ENCODE assay signal across 19 mouse cellular contexts in the genomic region with DNA sequence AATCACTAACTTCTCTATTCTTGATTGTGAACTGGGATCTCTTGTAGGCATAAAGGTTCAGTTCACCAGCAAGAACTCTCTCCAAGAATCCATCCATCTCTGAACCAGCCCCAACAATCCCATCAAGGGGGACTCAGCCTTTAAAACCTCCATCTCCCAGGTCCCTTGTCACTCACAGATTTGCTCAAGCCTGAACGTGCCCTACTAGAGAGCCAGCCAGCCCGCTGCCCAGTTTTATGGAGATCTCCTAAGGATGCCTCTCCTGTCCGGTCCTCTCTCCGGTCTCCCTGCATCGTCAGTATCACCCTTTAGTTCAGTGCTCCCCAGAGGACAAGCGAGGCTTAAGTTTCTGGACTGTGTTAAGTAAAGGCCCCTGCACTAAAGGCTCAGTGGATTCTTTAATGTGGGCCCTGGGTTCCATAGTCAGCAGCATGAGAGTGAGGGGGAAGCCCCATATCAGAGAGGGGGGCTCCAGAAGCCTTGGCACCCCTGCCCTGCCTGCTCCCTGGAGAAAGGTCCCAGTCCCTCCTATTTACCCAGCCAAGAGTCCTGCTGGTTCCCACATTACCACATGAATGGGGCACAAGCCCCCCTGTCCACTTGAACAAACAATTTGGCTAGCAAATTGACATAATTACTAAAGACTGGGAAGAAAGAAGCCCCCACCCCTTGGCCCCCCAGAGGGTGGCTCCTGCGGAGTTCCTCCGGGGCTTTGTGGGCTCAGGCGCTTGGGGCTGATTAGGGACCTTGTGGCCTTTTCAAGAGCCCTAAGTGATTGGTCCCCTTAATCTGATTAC. TPM values are rescaled to one million over a fixed set of nuclear protein-coding genes. Genes with fewer than 3 reads are reported as not detected.
DNase-seq lines count a peak whose midpoint lies in the region; ATAC-seq lines count a peak whose summit lies in the region.
"Had no signal": no experiment of that assay in that cellular context is flagged by ENCODE, and none has a peak within 500 bp of the region (broad histone marks: within the 10 kb centered on the region; RNA-seq: fewer than 3 reads in every experiment).

No protein-coding gene starts in this region.

- peaks cover 54% of the 10 kb centered on the region for H3K27me3 ChIP-seq in forebrain, embryonic 12.5 days
- H3K27me3 ChIP-seq in hindbrain, embryonic 10.5 days (ENCODE audit: insufficient read depth, poor library complexity, severe bottlenecking), result peaks cover 98% of the 10 kb centered on the region
- H3K27me3 ChIP-seq in midbrain, embryonic 11.5 days (ENCODE audit: control insufficient read depth, insufficient read depth, low read length), result peaks cover 57% of the 10 kb centered on the region
- peaks cover 13% of the 10 kb centered on the region; the same call in 1 of the 2 replicates for H3K27me3 ChIP-seq in neural tube, embryonic 15.5 days (replicated peaks)
- peaks cover 85% of the 10 kb centered on the region for H3K27me3 ChIP-seq in liver, embryonic 12.5 days (replicated peaks)

- 1% methylated on average over 9 of the region's 9 CpGs for WGBS in forebrain, embryonic 12.5 days
- WGBS in hindbrain, embryonic 10.5 days, result 7% methylated on average over 9 of the region's 9 CpGs
- 5% methylated on average over 9 of the region's 9 CpGs for WGBS in midbrain, embryonic 11.5 days
- WGBS in neural tube, embryonic 15.5 days, result 15% methylated on average over 9 of the region's 9 CpGs
- 15% methylated on average over 9 of the region's 9 CpGs for WGBS in liver, embryonic 12.5 days (ENCODE audit: insufficient replicate concordance)

- no peak overlapping the region; the same call in 1 of the 2 replicates for H3K9ac ChIP-seq in forebrain, embryonic 12.5 days
- H3K9ac ChIP-seq in midbrain, embryonic 11.5 days (ENCODE audit: low read length), result no peak overlapping the region
- H3K9ac ChIP-seq in neural tube, embryonic 15.5 days (replicated peaks), result no peak overlapping the region
- H3K9ac ChIP-seq in liver, embryonic 12.5 days, result no peak overlapping the region
- H3K9ac ChIP-seq: heart, embryonic 15.5 days; liver, embryonic 13.5 days had no signal

- H3K4me2 ChIP-seq in forebrain, embryonic 12.5 days, result peak overlapping the region; percentile 62
- no peak overlapping the region; the same call in 1 of the 2 replicates for H3K4me2 ChIP-seq in midbrain, embryonic 11.5 days
- peak overlapping the region; percentile 76; the same call in 1 of the 2 replicates for H3K4me2 ChIP-seq in neural tube, embryonic 15.5 days
- H3K4me2 ChIP-seq in liver, embryonic 12.5 days, result no peak overlapping the region
- H3K4me2 ChIP-seq: heart, embryonic 15.5 days; liver, embryonic 13.5 days had no signal

- ATAC-seq in forebrain, embryonic 12.5 days (ENCODE audit: low FRiP score), result peak; percentile 57
- no peak; the same call in none of the 2 replicates for ATAC-seq in midbrain, embryonic 11.5 days (ENCODE audit: low FRiP score)
- no peak for ATAC-seq in neural tube, embryonic 15.5 days (ENCODE audit: low FRiP score)
- ATAC-seq in inflammation-experienced regulatory T-cells, adult 6 months, result no peak
- no peak for ATAC-seq in liver, embryonic 12.5 days
- ATAC-seq: CD4-positive, CD25-positive, alpha-beta regulatory T cell, adult 4 months had no signal

- H3K4me3 ChIP-seq in forebrain, embryonic 12.5 days (replicated peaks), result no peak overlapping the region
- no peak overlapping the region for H3K4me3 ChIP-seq in hindbrain, embryonic 10.5 days
- H3K4me3 ChIP-seq in midbrain, embryonic 11.5 days (ENCODE audit: low read depth, low read length), result no peak overlapping the region
- H3K4me3 ChIP-seq in neural tube, embryonic 15.5 days (replicated peaks), result no peak overlapping the region
- no peak overlapping the region for H3K4me3 ChIP-seq in liver, embryonic 12.5 days
- H3K4me3 ChIP-seq: erythroblast, embryonic 14.5 days; heart, embryonic 15.5 days; liver, embryonic 13.5 days had no signal

- no peaks in the 10 kb centered on the region for H3K36me3 ChIP-seq in forebrain, embryonic 12.5 days (replicated peaks)
- no peaks in the 10 kb centered on the region for H3K36me3 ChIP-seq in hindbrain, embryonic 10.5 days
- no peaks in the 10 kb centered on the region for H3K36me3 ChIP-seq in midbrain, embryonic 11.5 days (ENCODE audit: control insufficient read depth, insufficient read depth, low read length)
- H3K36me3 ChIP-seq in neural tube, embryonic 15.5 days, result no peaks in the 10 kb centered on the region
- H3K36me3 ChIP-seq in liver, embryonic 12.5 days, result no peaks in the 10 kb centered on the region
- H3K36me3 ChIP-seq: heart, embryonic 15.5 days; liver, embryonic 13.5 days had no signal

- DNase-seq in hindbrain, embryonic 10.5 days (ENCODE audit: low spot score), result peak; percentile 21
- peak; percentile 90 for DNase-seq in midbrain, embryonic 11.5 days (ENCODE audit: low spot score, missing footprints)
- DNase-seq in spleen, adult 12 weeks (ENCODE audit: low spot score), result no peak
- no peak for DNase-seq in spleen, adult 18-20 months
- DNase-seq: adrenal gland, adult 8-10 months; cerebellum, adult 9-10 months; heart, adult 18-20 months; kidney, postnatal 10 days; left cerebral cortex, postnatal 4 days; liver, embryonic 13.5 days; lung, postnatal 14 days; thymus, postnatal 4 days had no signal

- H3K27ac ChIP-seq in forebrain, embryonic 12.5 days, result peak overlapping the region; percentile 98
- peak overlapping the region; percentile 41 for H3K27ac ChIP-seq in hindbrain, embryonic 10.5 days
- no peak overlapping the region for H3K27ac ChIP-seq in midbrain, embryonic 11.5 days (ENCODE audit: low read depth, low read length)
- peak overlapping the region; percentile 88 for H3K27ac ChIP-seq in neural tube, embryonic 15.5 days (replicated peaks)
- H3K27ac ChIP-seq in liver, embryonic 12.5 days, result no peak overlapping the region
- H3K27ac ChIP-seq: heart, embryonic 15.5 days; liver, embryonic 13.5 days had no signal

- peaks cover 61% of the 10 kb centered on the region for H3K4me1 ChIP-seq in forebrain, embryonic 12.5 days
- H3K4me1 ChIP-seq in hindbrain, embryonic 10.5 days (replicated peaks), result peaks cover 45% of the 10 kb centered on the region
- peaks cover 38% of the 10 kb centered on the region for H3K4me1 ChIP-seq in midbrain, embryonic 11.5 days (ENCODE audit: control insufficient read depth, insufficient read depth, low read length)
- H3K4me1 ChIP-seq in neural tube, embryonic 15.5 days, result peaks cover 44% of the 10 kb centered on the region
- H3K4me1 ChIP-seq in liver, embryonic 12.5 days, result 0 out of 2 replicates have a peak, but pooled peaks cover 6% of the 10 kb centered on the region

- peaks cover 6% of the 10 kb centered on the region for H3K9me3 ChIP-seq in forebrain, embryonic 12.5 days
- H3K9me3 ChIP-seq in hindbrain, embryonic 10.5 days, result peaks cover 11% of the 10 kb centered on the region
- no peaks in the 10 kb centered on the region; the same call in 1 of the 2 replicates for H3K9me3 ChIP-seq in midbrain, embryonic 11.5 days (ENCODE audit: control insufficient read depth, low read length)
- no peaks in the 10 kb centered on the region for H3K9me3 ChIP-seq in neural tube, embryonic 15.5 days (replicated peaks)
- H3K9me3 ChIP-seq in liver, embryonic 12.5 days (replicated peaks), result no peaks in the 10 kb centered on the region
- H3K9me3 ChIP-seq: heart, embryonic 15.5 days; liver, embryonic 13.5 days had no signal

RNA-seq across cellular contexts. Expression of a gene that starts 27.5 kb away (rescaled TPM):
- polyA plus RNA-seq in forebrain, embryonic 12.5 days (2016; fragmentation: Nextera tagmentation; extraction: Ambion mirVana), result 7.1 and 8.5 TPM in 2 replicates
- 0.12 and 0.67 TPM in 2 replicates for polyA plus RNA-seq in hindbrain, embryonic 10.5 days (2016; fragmentation: Nextera tagmentation; extraction: Ambion mirVana)
- polyA plus RNA-seq in midbrain, embryonic 11.5 days (2014; fragmentation: Nextera tagmentation; extraction: Ambion mirVana), result 0.41 and 0.75 TPM in 2 replicates
- 5.4 and 6.5 TPM in 2 replicates for polyA plus RNA-seq in neural tube, embryonic 15.5 days (2015; fragmentation: Nextera tagmentation; extraction: Ambion mirVana)
- not detected for polyA plus RNA-seq in inflammation-experienced regulatory T-cells, adult 6 months (2017; shearing (Covaris generic))
- polyA plus RNA-seq in liver, embryonic 12.5 days (2016; fragmentation: Nextera tagmentation; extraction: Ambion mirVana), result not detected in 2 replicates
- polyA plus RNA-seq: CD4-positive, CD25-positive, alpha-beta regulatory T cell, adult 4 months; heart, embryonic 15.5 days had no signal

Comparison
In these comparisons a context has a peak if more than half of its experiments do, and no peak if none do; other contexts are left out.
1. H3K27ac ChIP-seq: peak in forebrain, embryonic 12.5 days (single experiment), hindbrain, embryonic 10.5 days (single experiment) and neural tube, embryonic 15.5 days (single experiment); none in midbrain, embryonic 11.5 days (single experiment) and liver, embryonic 12.5 days (single experiment).
2. H3K4me2 ChIP-seq: peak in forebrain, embryonic 12.5 days (single experiment) and neural tube, embryonic 15.5 days (single experiment); none in midbrain, embryonic 11.5 days (single experiment) and liver, embryonic 12.5 days (single experiment).
3. DNase-seq: peak in hindbrain, embryonic 10.5 days (single experiment) and midbrain, embryonic 11.5 days (single experiment); none in spleen, adult 12 weeks (single experiment) and spleen, adult 18-20 months (0 of 2).